Mouse (Mus musculus) midbrain, embryonic 11.5 days (tissue): ENCODE measurements around the gene Txn2. TPM values are rescaled to one million over a fixed set of nuclear protein-coding genes. Genes with fewer than 3 reads are reported as not detected.

Experiments
- ATAC-seq: fragments of 200-750 bp; cut with Nextera tagmentation; 2 replicates; pipeline ENCODE4 v1.8.0; 2017; ENCODE audit warnings: moderate TSS enrichment, moderate library complexity; ENCODE audit not compliant: low FRiP score
- DNase-seq: peaks from one replicate; pipeline ENCODE4 v3.0.0; 2015; ENCODE audit warnings: low spot score; ENCODE audit errors: missing footprints
- H3K27ac ChIP-seq: fragments of 300-500 bp; sonication (generic); 2 replicates; pipeline ENCODE4 v1.5.1; 2014; ENCODE audit warnings: low read depth, low read length
- H3K27me3 ChIP-seq: fragments of 300-500 bp; sonication (generic); 2 replicates; pipeline ENCODE4 v1.6.1; 2014; ENCODE audit warnings: mild to moderate bottlenecking, low read length, moderate library complexity, mixed read lengths; ENCODE audit not compliant: control insufficient read depth, insufficient read depth
- H3K36me3 ChIP-seq: fragments of 300-500 bp; sonication (generic); 2 replicates; pipeline ENCODE4 v1.6.1; 2014; ENCODE audit warnings: mild to moderate bottlenecking, low read length, moderate library complexity, mixed read lengths; ENCODE audit not compliant: control insufficient read depth, insufficient read depth
- H3K4me1 ChIP-seq: fragments of 300-500 bp; sonication (generic); 2 replicates; pipeline ENCODE4 v1.6.1; 2014; ENCODE audit warnings: low read length; ENCODE audit not compliant: control insufficient read depth, insufficient read depth
- H3K4me2 ChIP-seq: fragments of 300-500 bp; sonication (generic); 2 replicates; pipeline ENCODE4 v1.6.1; 2014; ENCODE audit warnings: mild to moderate bottlenecking, moderate library complexity
- H3K4me3 ChIP-seq: fragments of 300-500 bp; sonication (generic); 2 replicates; pipeline ENCODE4 v1.5.1; 2014; ENCODE audit warnings: low read depth, low read length
- H3K9ac ChIP-seq: fragments of 300-500 bp; sonication (generic); 2 replicates; pipeline ENCODE4 v1.6.1; 2014; ENCODE audit warnings: low read length
- H3K9me3 ChIP-seq: fragments of 300-500 bp; sonication (generic); 2 replicates; pipeline ENCODE4 v1.6.1; 2016; ENCODE audit warnings: low read length; ENCODE audit not compliant: control insufficient read depth
- WGBS: fragments of 180-500 bp; shearing (Covaris S2); extraction: QIAGEN DNeasy Blood & Tissue Kit; methylation state at CpG from one replicate; pipeline ENCODE4 v1.1.7; 2014; 5-methylcytosine and 5-hydroxymethylcytosine counted together
- polyA plus RNA-seq: library from polyadenylated mRNA; unstranded; fragments of >200 nt; fragmentation: Nextera tagmentation; extraction: Ambion mirVana; gene quantifications from 2 replicates; pipeline ENCODE4 v1.2.1, GENCODE M21; 2014

Txn2 gene
- polyA plus RNA-seq, 1 experiment from 2014 or later = 255 TPM

- no peak overlapping the region for H3K4me2 ChIP-seq
- no peak overlapping the region for H3K4me3 ChIP-seq
- ATAC-seq (no peak), DNase-seq (no peak)
- peaks cover 6% of the 10 kb centered on the region for H3K27me3 ChIP-seq
- H3K9me3 ChIP-seq = no peaks in the 10 kb centered on the region
- H3K9ac ChIP-seq = no peak overlapping the region
- WGBS = 81% methylated on average over 8 of the region's 8 CpGs
- peaks cover 2% of the 10 kb centered on the region; the same call in 1 of the 2 replicates for H3K4me1 ChIP-seq
- H3K27ac ChIP-seq = no peak overlapping the region
- no peaks in the 10 kb centered on the region for H3K36me3 ChIP-seq
These were observed 22.7 kb downstream of the Txn2 start for GRCm38 (mm10) chr15:77906081-77906480.

GRCm38 (mm10) chr15:77905275-77905970 lies 23.4 kb downstream of the Txn2 start:
- DNase-seq (peak; percentile 93), ATAC-seq (0 out of 2 replicates have a peak, but pooled peaks have one; percentile 35)
- Histone ChIP-seq H3K27ac (no peak overlapping the region), H3K9ac (peak overlapping the region; percentile 22; the same call in 1 of the 2 replicates), H3K9me3 (no peaks in the 10 kb centered on the region), H3K4me2 (peak overlapping the region; percentile 46), H3K4me3 (peak overlapping the region; percentile 10; the same call in 1 of the 2 replicates), H3K4me1 (peaks cover 2% of the 10 kb centered on the region; the same call in 1 of the 2 replicates), H3K36me3 (no peaks in the 10 kb centered on the region), H3K27me3 (peaks cover 6% of the 10 kb centered on the region)
- WGBS = 5% methylated on average over 26 of the region's 26 CpGs

DNA sequence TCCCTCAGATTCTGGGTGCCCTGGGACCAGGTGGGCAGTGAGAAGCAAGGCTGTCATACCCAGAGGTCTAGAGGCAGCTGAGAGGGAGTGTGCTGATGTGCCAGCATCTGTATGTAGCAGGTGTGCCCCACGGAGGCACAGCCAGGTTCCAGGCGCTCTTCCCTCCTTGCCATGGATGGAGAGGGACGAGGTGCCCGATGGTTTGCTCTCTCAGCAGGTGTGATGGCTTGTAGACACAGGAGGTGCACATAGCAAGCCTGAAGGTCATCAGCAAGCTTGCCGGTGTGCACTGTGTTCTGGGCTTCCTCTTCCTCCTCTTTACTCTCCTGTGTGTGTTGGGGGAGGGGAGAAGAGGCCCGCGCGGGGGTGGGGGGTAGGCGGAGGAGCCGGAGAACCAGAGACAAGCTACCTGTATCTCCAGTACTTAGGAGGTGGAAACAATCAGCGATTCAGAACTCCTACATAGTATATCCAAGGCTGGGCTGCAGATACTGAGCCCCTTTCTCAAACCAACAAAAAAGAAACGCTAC lies 24.4 kb downstream of the Txn2 start:
- Histone ChIP-seq H3K27me3 (peaks cover 6% of the 10 kb centered on the region), H3K9me3 (no peaks in the 10 kb centered on the region), H3K4me1 (peaks cover 2% of the 10 kb centered on the region; the same call in 1 of the 2 replicates), H3K4me2 (no peak overlapping the region), H3K9ac (no peak overlapping the region), H3K4me3 (no peak overlapping the region), H3K27ac (no peak overlapping the region), H3K36me3 (no peaks in the 10 kb centered on the region)
- 27% methylated on average over 10 of the region's 12 CpGs for WGBS
- DNase-seq (no peak), ATAC-seq (no peak)

DNA sequence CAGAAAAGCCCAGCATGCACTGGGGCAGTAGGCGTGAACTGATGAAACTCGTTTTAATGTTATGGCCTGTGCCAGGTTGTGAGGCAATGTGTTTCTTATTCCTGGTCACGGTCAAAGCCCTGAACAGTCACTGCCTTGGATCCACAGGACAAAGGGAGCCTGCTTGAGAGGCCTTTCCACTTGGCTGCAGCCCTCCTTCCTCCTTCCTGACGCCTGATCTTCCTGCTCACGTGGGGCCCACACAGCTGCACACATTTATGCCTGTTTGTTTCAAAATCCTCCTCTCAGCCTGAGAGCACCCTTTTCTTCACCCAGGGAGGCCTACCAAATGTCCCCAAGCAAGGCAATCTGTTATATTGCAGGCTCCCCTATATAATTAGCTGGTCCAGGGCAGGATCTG lies 25.6 kb downstream of the Txn2 start:
- Histone ChIP-seq H3K9me3 (no peaks in the 10 kb centered on the region), H3K27ac (no peak overlapping the region), H3K4me1 (peaks cover 2% of the 10 kb centered on the region; the same call in 1 of the 2 replicates), H3K4me2 (no peak overlapping the region), H3K9ac (no peak overlapping the region), H3K4me3 (no peak overlapping the region), H3K27me3 (peaks cover 6% of the 10 kb centered on the region), H3K36me3 (no peaks in the 10 kb centered on the region)
- no peak for ATAC-seq
- WGBS = 58% methylated on average over 5 of the region's 5 CpGs
- no peak for DNase-seq

DNA sequence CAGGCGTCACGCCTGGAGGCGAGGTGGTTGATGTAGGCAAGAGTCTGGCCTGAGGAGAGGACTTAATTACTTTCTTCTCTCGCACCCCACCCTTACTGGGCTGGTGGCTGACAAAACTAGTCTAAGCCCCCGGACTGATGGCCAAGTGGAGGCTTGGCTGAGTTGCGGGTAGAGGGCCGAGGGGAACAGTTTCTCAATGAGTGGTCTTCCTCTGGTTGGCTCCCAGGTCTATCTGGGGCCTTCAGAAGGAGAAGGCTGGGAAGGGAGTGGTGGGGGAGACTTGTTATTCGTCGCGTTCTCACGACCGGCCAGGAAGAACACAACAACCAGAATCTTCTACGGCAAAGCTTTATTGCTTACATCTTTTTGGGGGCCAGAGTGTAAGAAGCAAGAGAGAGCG lies 33.9 kb downstream of the Txn2 start:
- H3K4me3 ChIP-seq = no peak overlapping the region
- WGBS = 85% methylated on average over 13 of the region's 14 CpGs
- H3K9me3 ChIP-seq = no peaks in the 10 kb centered on the region
- DNase-seq (no peak), ATAC-seq (no peak)
- no peaks in the 10 kb centered on the region for H3K4me1 ChIP-seq
- H3K9ac ChIP-seq = no peak overlapping the region
- H3K27ac ChIP-seq = no peak overlapping the region
- H3K36me3 ChIP-seq = no peaks in the 10 kb centered on the region
- H3K4me2 ChIP-seq = no peak overlapping the region
- no peaks in the 10 kb centered on the region for H3K27me3 ChIP-seq

GRCm38 (mm10) chr15:77893292-77893691 lies 35.5 kb downstream of the Txn2 start:
- WGBS = 79% methylated on average over 10 of the region's 10 CpGs
- Histone ChIP-seq H3K4me2 (no peak overlapping the region), H3K9me3 (no peaks in the 10 kb centered on the region), H3K36me3 (no peaks in the 10 kb centered on the region), H3K9ac (no peak overlapping the region), H3K4me3 (no peak overlapping the region), H3K27ac (no peak overlapping the region), H3K4me1 (no peaks in the 10 kb centered on the region), H3K27me3 (no peaks in the 10 kb centered on the region)
- no peak for ATAC-seq
- no peak for DNase-seq

- 87% methylated on average over 10 of the region's 10 CpGs for WGBS
These were observed 36.4 kb downstream of the Txn2 start for GRCm38 (mm10) chr15:77892420-77892819.

GRCm38 (mm10) chr15:77891766-77892165 lies 37.0 kb downstream of the Txn2 start:
- H3K36me3 ChIP-seq = no peaks in the 10 kb centered on the region

More at GRCm38 (mm10) chr15:77892420-77892819, 36.4 kb downstream of the Txn2 start:
- ATAC-seq (no peak), DNase-seq (no peak)
- no peaks in the 10 kb centered on the region for H3K4me1 ChIP-seq
- no peak overlapping the region for H3K4me2 ChIP-seq
- no peaks in the 10 kb centered on the region for H3K36me3 ChIP-seq
- no peaks in the 10 kb centered on the region for H3K27me3 ChIP-seq
- no peak overlapping the region for H3K4me3 ChIP-seq
- no peak overlapping the region for H3K27ac ChIP-seq
- no peaks in the 10 kb centered on the region for H3K9me3 ChIP-seq
- H3K9ac ChIP-seq = no peak overlapping the region

GRCm38 (mm10) chr15:77889761-77890422 lies 38.9 kb downstream of the Txn2 start:
- Histone ChIP-seq H3K9ac (no peak overlapping the region), H3K27ac (no peak overlapping the region), H3K36me3 (no peaks in the 10 kb centered on the region), H3K27me3 (no peaks in the 10 kb centered on the region), H3K4me1 (no peaks in the 10 kb centered on the region), H3K4me3 (no peak overlapping the region), H3K9me3 (no peaks in the 10 kb centered on the region), H3K4me2 (no peak overlapping the region)
- DNase-seq = no peak
- no peak for ATAC-seq
- 51% methylated on average over 4 of the region's 4 CpGs for WGBS

More at GRCm38 (mm10) chr15:77891766-77892165, 37.0 kb downstream of the Txn2 start:
- no peak overlapping the region for H3K27ac ChIP-seq
- no peak overlapping the region for H3K9ac ChIP-seq
- no peak for DNase-seq
- WGBS = 85% methylated on average over 8 of the region's 8 CpGs
- no peaks in the 10 kb centered on the region for H3K9me3 ChIP-seq
- no peak for ATAC-seq
- no peak overlapping the region for H3K4me3 ChIP-seq
- H3K27me3 ChIP-seq = no peaks in the 10 kb centered on the region
- H3K4me1 ChIP-seq = no peaks in the 10 kb centered on the region
- H3K4me2 ChIP-seq = no peak overlapping the region
